Mouse (Mus musculus) bone marrow macrophage, adult 2 months (primary cell): Measurements from ENCODE around the gene Arid1a. TPM values are rescaled to one million over a fixed set of nuclear protein-coding genes. Genes with fewer than 3 reads are reported as not detected.

Experiments
- H3K27ac ChIP-seq: 2 replicates; pipeline ENCODE4 v1.5.1; 2012; ENCODE audit warnings: low read depth, low read length; ENCODE audit not compliant: insufficient read depth
- H3K4me1 ChIP-seq: 2 replicates; pipeline ENCODE4 v1.6.1; 2012; ENCODE audit warnings: low read length; ENCODE audit not compliant: control insufficient read depth, insufficient read depth
- H3K4me3 ChIP-seq: 2 replicates; pipeline ENCODE4 v1.5.1; 2012; ENCODE audit warnings: mild to moderate bottlenecking, low read length, moderate library complexity; ENCODE audit not compliant: insufficient read depth
- CTCF ChIP-seq: IDR thresholded peaks from 2 replicates; pipeline ENCODE4 v1.5.1; 2012; ENCODE audit warnings: low read depth, mild to moderate bottlenecking, low read length, moderate library complexity
- POLR2A ChIP-seq: IDR thresholded peaks from 2 replicates; pipeline ENCODE4 v1.6.1; 2012; ENCODE audit warnings: mild to moderate bottlenecking, low read depth, low read length, borderline replicate concordance
- polyA plus RNA-seq: library from polyadenylated mRNA; stranded (reverse); fragments of >200 nt; gene quantifications from 2 replicates; pipeline ENCODE4 v1.2.4, GENCODE M21; 2012; ENCODE audit not compliant: missing spikeins, insufficient read depth, insufficient read length

The Arid1a gene
- polyA plus RNA-seq, 1 experiment = 61.1 TPM

DNA sequence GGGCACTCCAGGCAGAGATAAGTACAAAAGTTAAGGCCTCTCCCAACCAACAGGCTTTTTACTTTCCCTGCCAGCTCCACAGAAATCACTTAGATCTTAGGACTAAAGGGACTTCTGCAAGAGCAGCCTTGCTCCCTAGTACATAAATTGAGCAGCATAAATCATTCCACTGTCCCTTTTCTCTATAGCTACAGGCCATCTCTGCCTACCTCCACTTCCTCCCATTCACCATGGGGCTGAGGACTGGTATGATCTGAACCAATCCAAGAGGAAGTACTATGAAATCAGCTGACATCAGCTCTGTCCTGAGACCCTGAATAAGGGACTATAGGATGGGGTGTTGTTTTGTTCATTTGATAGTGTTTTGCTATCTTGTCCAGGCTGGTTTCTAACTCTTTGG lies 26.4 kb downstream of the Arid1a start:
- peaks cover 57% of the 10 kb centered on the region for H3K4me1 ChIP-seq
- TF ChIP-seq POLR2A (no peak), CTCF (no peak)
- H3K4me3 ChIP-seq = peak overlapping the region; percentile 38
- peak overlapping the region; percentile 89 for H3K27ac ChIP-seq

DNA sequence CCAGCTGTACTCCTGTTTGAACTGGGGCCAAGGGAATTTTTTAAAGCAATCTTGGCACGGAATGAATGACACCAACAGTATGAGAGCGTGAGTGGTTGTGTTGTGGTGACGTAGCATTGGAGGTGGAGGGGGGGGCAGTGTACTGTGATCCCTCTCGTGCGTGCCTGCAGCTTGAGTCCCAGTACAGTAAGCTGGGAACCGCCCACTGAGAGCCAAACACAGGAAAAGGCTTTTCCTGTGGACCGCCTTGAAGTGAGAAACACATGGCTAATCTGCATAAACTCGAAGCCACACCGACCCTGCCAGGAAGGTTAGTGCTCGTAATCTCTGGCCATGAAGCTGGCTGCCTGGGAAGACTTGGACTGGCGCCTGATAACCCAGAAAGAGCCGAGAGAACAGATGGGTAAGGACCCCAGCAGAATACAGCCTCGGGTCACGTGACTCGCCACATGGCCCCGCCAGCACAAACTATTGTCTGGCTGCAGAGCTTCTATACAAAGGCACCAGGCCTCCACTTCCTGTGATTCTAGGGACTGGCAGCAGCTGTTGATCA lies 27.0 kb downstream of the Arid1a start:
- TF ChIP-seq POLR2A (no peak), CTCF (no peak)
- H3K27ac ChIP-seq = peak overlapping the region; percentile 89
- H3K4me1 ChIP-seq = peaks cover 53% of the 10 kb centered on the region
- H3K4me3 ChIP-seq = peak overlapping the region; percentile 38

- peaks cover 53% of the 10 kb centered on the region for H3K4me1 ChIP-seq
- no peak overlapping the region for H3K4me3 ChIP-seq
- H3K27ac ChIP-seq = 0 out of 2 replicates have a peak overlapping the region, but pooled peaks have one; percentile 4
- TF ChIP-seq POLR2A (no peak), CTCF (no peak)
Observed at GRCm38 (mm10) chr4:133729007-133729406, 27.6 kb downstream of the Arid1a start.

DNA sequence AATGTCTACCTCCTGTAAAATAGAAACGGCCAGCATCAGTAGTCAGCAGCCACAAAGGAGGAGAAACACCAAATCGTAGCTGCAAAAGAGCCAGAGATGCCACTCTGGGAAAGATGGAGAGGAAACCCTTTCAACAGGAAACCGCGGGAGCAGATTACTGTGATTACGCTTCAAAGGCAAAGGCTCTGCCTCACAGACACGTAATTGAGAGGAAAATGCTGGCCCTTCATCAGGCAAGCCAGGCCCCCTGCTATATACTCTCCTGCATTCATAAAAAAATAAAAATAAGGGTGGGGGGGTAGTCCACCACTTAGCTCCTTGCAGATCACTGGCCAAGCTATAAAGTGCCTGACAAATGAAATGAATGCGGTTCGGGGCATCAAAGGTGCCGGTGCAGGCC lies 28.3 kb downstream of the Arid1a start:
- Histone ChIP-seq H3K4me1 (peaks cover 49% of the 10 kb centered on the region), H3K27ac (no peak overlapping the region), H3K4me3 (no peak overlapping the region)
- TF ChIP-seq POLR2A (no peak), CTCF (no peak)

- Histone ChIP-seq H3K4me1 (peaks cover 32% of the 10 kb centered on the region), H3K4me3 (no peak overlapping the region)
Observed at GRCm38 (mm10) chr4:133725706-133726105, 30.9 kb downstream of the Arid1a start.

DNA sequence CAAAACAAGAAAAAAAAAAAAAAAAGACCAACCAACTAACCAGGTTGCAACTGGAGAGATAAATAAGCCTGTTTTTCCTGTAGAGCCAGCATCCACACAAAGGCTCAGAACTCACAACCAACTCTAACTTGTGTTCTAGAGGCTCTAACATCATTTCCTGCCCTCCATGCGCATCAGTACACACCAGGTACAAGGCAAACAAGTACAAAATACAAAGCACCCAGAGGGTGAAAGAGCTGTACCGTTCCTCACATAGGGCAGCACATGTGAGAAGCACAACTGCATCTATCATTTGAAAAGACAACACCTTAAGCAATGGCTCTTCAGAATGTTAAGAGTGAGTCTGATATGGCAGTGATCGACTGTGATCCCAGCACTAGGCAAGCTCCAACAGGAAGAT lies 36.8 kb downstream of the Arid1a start:
- H3K4me1 ChIP-seq = no peaks in the 10 kb centered on the region
- TF ChIP-seq CTCF = no peak
- TF ChIP-seq POLR2A = no peak
- no peak overlapping the region for H3K27ac ChIP-seq
- no peak overlapping the region for H3K4me3 ChIP-seq

More at GRCm38 (mm10) chr4:133725706-133726105, 30.9 kb downstream of the Arid1a start:
- H3K27ac ChIP-seq = no peak overlapping the region
- TF ChIP-seq CTCF (no peak), POLR2A (no peak)

DNA sequence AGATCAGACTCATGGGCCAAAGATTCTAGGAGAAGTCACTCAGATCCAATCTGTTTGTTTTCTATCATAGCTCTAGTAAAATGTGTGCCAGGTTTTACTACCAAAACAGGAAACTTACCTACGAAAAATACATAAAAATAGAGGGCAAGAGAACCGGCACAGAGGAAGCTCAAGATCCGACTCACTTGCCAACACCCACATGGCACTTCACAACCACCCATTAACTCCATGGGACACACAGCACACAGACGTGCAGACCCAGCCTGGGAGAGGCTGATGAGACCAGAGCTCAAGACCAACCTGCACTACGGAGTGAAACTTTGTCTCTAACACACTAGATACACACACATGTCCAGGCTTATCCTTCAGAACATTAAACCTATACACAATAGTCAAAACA lies 43.8 kb downstream of the Arid1a start:
- Histone ChIP-seq H3K4me1 (peaks cover 29% of the 10 kb centered on the region), H3K4me3 (no peak overlapping the region), H3K27ac (no peak overlapping the region)
- no peak for TF ChIP-seq POLR2A
- no peak for TF ChIP-seq CTCF

DNA sequence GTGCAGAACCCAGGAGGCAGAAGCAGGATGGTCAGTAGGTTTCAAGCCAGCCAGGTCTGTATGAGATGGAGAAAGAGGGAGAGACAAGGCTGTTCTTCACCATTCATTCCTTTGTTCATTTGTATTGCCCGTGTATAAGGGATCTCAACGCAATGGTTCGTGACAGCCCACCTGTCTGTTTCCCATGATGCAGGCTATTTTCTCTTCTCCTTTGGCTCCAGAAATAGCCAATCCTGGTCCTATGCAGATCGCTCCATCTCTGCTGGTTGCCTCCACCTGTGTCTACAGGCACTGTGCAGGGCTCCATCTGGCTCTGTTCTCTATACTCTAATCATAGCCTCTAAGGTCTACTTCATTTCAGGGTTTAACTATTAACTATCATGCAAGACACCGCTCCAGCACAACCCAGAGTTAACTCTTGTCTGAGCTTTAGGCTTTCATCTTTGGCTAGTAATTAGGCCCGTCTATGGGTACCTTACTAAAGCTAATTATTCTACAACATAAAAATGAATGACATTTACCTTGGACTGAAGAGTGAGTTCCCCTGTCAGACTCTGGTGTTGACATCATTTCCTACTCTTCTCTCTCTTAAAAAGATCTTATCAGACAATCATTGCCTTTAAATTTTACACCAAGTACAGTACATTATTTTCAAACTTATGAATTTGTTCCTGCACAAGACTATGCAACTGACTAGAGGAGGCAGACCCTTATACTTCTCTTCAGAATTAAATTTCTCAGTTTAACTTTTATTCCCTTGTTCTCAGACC lies 45.1 kb downstream of the Arid1a start:
- H3K4me3 ChIP-seq = no peak overlapping the region
- TF ChIP-seq POLR2A (no peak), CTCF (no peak)
- peaks cover 38% of the 10 kb centered on the region for H3K4me1 ChIP-seq
- no peak overlapping the region for H3K27ac ChIP-seq

DNA sequence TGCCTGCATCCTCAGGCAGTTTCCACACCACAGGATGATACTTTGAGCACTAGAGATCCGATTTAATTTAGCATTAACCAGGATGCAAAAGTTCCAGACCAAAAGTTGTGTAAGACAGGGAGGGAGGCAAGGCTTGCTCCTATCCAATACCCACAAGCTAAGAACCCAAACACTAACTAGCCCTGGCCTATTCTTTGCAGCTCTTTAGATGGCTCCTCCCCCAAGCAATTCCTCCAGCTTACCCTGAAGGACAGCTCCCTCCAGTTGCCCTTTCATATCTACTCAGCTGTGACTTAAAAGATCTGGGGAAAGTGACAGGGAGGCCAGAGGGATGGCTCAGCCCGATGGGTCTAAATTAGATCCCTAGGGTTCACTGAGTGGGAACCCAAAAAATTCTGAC lies 47.2 kb downstream of the Arid1a start:
- TF ChIP-seq POLR2A (no peak), CTCF (no peak)
- Histone ChIP-seq H3K4me1 (peaks cover 58% of the 10 kb centered on the region), H3K27ac (peak overlapping the region; percentile 2; the same call in 1 of the 2 replicates), H3K4me3 (no peak overlapping the region)

GRCm38 (mm10) chr4:133707464-133707863 lies 49.1 kb downstream of the Arid1a start:
- H3K27ac ChIP-seq = peak overlapping the region; percentile 90
- H3K4me3 ChIP-seq = peak overlapping the region; percentile 28
- H3K4me1 ChIP-seq = peaks cover 72% of the 10 kb centered on the region
- no peak for TF ChIP-seq CTCF
- TF ChIP-seq POLR2A = no peak
